Mouse (Mus musculus): ENCODE data around the gene 1810065E05Rik. TPM values are rescaled to one million over a fixed set of nuclear protein-coding genes. Genes with fewer than 3 reads are reported as not detected.

1810065E05Rik gene
- polyA plus RNA-seq, 1 experiment from 2014 or later: not detected

DNA sequence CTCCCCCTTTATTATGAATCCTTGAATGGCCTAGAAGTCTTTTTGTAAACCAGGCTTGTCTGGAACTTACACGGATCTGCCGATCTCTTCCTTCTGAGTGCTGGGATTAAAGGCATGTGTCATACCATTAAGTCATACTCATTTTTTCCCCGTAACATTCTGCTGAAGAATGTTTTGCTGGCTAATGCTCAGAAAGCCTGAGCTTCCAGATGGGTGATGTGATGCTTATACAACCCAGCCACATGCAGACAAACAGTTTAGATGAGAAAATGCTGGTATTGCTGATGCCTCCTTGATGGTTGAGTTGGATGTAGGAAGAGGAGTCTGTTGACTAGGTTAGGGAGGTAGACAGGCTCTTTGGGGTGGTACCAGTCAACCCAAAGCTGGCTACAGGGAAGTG, 2.6 kb upstream of the 1810065E05Rik start:
- Histone ChIP-seq H3K27me3 (ENCODE audit: control insufficient read depth, insufficient read depth, low read depth, low read length) (no peaks in the 10 kb centered on the region), H3K4me1 (replicated peaks; ENCODE audit: control insufficient read depth, insufficient read depth, low read length) (no peaks in the 10 kb centered on the region), H3K9ac (ENCODE audit: low read length) (no peak overlapping the region), H3K9me3 (ENCODE audit: control insufficient read depth, low read length) (no peaks in the 10 kb centered on the region), H3K27ac (ENCODE audit: low read length) (no peak overlapping the region), H3K36me3 (ENCODE audit: control insufficient read depth, insufficient read depth, low read length) (no peaks in the 10 kb centered on the region), H3K4me3 (ENCODE audit: low read length) (no peak overlapping the region), H3K4me2 (ENCODE audit: low read depth, low read length) (no peak overlapping the region)
- no peak for ATAC-seq (ENCODE audit: low read depth)
- 42% methylated on average over 3 of the region's 3 CpGs for WGBS

DNA sequence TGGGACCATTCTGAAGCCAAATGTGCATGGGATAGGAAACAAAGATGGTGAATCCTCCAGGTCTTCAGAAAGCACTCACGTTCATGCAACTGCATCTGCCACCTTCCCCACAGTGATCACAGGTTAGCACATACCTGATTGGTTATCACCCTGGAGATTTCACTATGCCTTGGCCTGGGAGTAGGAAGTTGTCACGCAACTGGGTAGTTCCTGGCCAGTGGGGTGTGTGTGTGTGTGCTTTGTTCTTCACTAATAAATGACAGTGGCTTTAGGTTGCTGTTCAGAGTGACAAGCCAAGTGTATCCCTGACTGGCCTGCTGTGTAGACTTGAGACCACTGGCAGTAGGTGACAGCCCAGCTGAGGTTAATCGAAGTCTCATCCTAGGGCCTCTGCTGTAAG, 11.3 kb downstream of the 1810065E05Rik start, which contains the start of gene Gm12253:
Gene Gm12253, plus strand, starts transcription at position 301 of the 400 bp plus-strand sequence.
- H3K4me2 ChIP-seq (ENCODE audit: low read depth, low read length): no peak within 1 kb of the TSS
- H3K4me1 ChIP-seq (replicated peaks; ENCODE audit: control insufficient read depth, insufficient read depth, low read length): no peaks in the 10 kb centered on the region
- WGBS: 73% methylated on average over 3 of the region's 3 CpGs
- H3K9me3 ChIP-seq (ENCODE audit: control insufficient read depth, low read length): no peaks in the 10 kb centered on the region
- ATAC-seq (ENCODE audit: low read depth): no peak
- H3K27ac ChIP-seq (ENCODE audit: low read length): no peak within 1 kb of the TSS
- H3K9ac ChIP-seq (ENCODE audit: low read length): no peak within 1 kb of the TSS
- H3K4me3 ChIP-seq (ENCODE audit: low read length): no peak within 1 kb of the TSS
- H3K36me3 ChIP-seq (ENCODE audit: control insufficient read depth, insufficient read depth, low read length): no peaks in the 10 kb centered on the region
- H3K27me3 ChIP-seq (ENCODE audit: control insufficient read depth, insufficient read depth, low read depth, low read length): no peaks in the 10 kb centered on the region

DNA sequence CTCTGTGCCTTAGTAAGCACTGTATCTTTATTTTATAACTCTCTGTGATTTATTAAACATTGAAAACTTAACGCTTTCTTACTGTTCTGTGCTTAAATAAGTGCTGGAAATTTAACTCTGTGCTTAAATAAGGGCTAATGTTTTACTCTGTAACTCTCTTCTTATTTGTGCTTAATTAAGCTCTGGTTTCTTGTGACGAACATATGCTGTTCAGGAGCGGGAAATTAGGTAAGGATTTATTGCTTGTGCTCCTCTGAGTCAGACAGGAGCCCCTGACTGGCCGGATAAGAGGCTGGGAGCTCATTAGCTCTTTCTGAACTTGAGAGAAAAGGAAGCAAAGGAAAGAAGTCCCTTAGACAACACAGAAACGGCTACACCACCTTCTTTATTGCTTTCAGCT, 17.0 kb downstream of the 1810065E05Rik start:
- no peaks in the 10 kb centered on the region for H3K27me3 ChIP-seq (ENCODE audit: control insufficient read depth, insufficient read depth, low read depth, low read length)
- ATAC-seq (ENCODE audit: low read depth): no peak
- no peak overlapping the region for H3K4me3 ChIP-seq (ENCODE audit: low read length)
- no peaks in the 10 kb centered on the region for H3K4me1 ChIP-seq (replicated peaks; ENCODE audit: control insufficient read depth, insufficient read depth, low read length)
- H3K4me2 ChIP-seq (ENCODE audit: low read depth, low read length): no peak overlapping the region
- H3K36me3 ChIP-seq (ENCODE audit: control insufficient read depth, insufficient read depth, low read length): no peaks in the 10 kb centered on the region
- no peaks in the 10 kb centered on the region for H3K9me3 ChIP-seq (ENCODE audit: control insufficient read depth, low read length)
- WGBS: 37% methylated on average over 5 of the region's 5 CpGs
- no peak overlapping the region for H3K9ac ChIP-seq (ENCODE audit: low read length)
- no peak overlapping the region for H3K27ac ChIP-seq (ENCODE audit: low read length)

DNA sequence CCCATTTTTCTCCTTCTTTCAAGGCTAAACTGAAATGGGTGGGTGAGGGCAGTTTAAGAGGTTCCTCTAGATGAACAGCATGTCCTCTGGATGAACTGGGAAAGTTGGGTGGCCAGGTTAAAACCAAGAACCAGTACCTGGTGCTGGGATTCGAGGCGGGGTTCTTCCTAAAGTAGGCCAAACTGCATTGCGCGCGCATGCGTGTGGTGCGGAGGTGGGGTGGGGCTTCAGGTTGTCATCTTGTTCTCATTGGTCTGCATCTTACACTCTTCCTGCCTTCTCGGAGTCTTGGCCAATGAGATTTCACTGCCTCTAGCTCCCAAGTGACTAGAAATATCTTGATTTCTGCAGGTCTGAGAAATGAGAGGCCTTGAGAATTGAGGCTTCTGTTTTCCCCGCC, 31.8 kb downstream of the 1810065E05Rik start, which contains the start of gene Lypd9:
Gene Lypd9, minus strand, starts transcription at position 165 of the 400 bp plus-strand sequence.
- Histone ChIP-seq H3K9me3 (ENCODE audit: control insufficient read depth, low read length) (no peaks in the 10 kb centered on the region), H3K27me3 (ENCODE audit: control insufficient read depth, insufficient read depth, low read depth, low read length) (no peaks in the 10 kb centered on the region), H3K4me3 (ENCODE audit: low read length) (no peak within 1 kb of the TSS), H3K27ac (ENCODE audit: low read length) (no peak within 1 kb of the TSS), H3K4me1 (replicated peaks; ENCODE audit: control insufficient read depth, insufficient read depth, low read length) (no peaks in the 10 kb centered on the region), H3K36me3 (ENCODE audit: control insufficient read depth, insufficient read depth, low read length) (no peaks in the 10 kb centered on the region), H3K9ac (ENCODE audit: low read length) (no peak within 1 kb of the TSS), H3K4me2 (ENCODE audit: low read depth, low read length) (no peak within 1 kb of the TSS)
- WGBS: 93% methylated on average over 9 of the region's 9 CpGs
- ATAC-seq (ENCODE audit: low read depth): no peak

DNA sequence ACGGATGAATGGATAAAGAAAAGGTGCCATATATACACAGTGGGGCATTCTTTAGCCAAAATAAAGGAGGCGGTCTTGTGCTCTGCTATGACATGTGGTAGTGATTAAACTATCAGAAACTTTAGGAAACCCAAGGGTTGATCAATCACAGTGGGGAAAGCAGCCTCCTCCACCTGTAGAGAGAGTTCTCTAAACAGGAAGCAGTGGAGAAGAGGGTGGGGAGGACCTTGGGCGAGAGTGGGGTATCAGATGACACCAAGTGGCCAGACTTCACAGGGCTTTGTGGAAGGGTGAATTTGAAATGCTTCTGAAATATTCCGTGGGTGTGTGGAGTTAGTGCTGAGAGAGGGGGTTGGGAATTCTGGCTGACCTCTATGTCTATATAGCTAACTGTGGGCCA, 32.7 kb downstream of the 1810065E05Rik start:
- no peak overlapping the region for H3K4me3 ChIP-seq (ENCODE audit: low read length)
- ATAC-seq (ENCODE audit: low read depth): no peak
- H3K4me2 ChIP-seq (ENCODE audit: low read depth, low read length): no peak overlapping the region
- WGBS: 35% methylated on average over 4 of the region's 4 CpGs
- no peaks in the 10 kb centered on the region for H3K27me3 ChIP-seq (ENCODE audit: control insufficient read depth, insufficient read depth, low read depth, low read length)
- H3K36me3 ChIP-seq (ENCODE audit: control insufficient read depth, insufficient read depth, low read length): no peaks in the 10 kb centered on the region
- no peak overlapping the region for H3K27ac ChIP-seq (ENCODE audit: low read length)
- no peak overlapping the region for H3K9ac ChIP-seq (ENCODE audit: low read length)
- H3K9me3 ChIP-seq (ENCODE audit: control insufficient read depth, low read length): no peaks in the 10 kb centered on the region
- H3K4me1 ChIP-seq (replicated peaks; ENCODE audit: control insufficient read depth, insufficient read depth, low read length): no peaks in the 10 kb centered on the region

DNA sequence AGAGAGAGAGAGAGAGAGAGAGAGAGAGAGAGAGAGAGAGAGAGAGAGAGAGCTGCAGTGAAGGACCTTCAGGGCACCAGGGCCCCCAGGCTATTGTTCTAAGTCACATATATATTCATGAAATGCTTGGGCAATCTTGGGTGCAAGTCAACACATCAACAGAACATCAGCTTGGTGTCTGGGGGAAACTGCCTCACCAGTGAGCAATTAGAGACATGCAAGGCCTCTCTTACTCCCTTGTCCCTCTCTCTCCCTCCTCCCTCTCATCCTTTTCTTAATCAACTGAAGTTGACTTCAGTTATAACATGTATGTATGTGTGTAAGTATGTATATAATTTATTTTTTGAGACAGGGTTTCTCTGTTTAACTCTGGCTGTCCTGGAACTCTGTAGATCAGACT, 41.3 kb downstream of the 1810065E05Rik start, which contains the start of gene Olfr30:
Gene Olfr30, minus strand, starts transcription at position 101 of the 400 bp plus-strand sequence.
- Histone ChIP-seq H3K27ac (ENCODE audit: low read length) (no peak within 1 kb of the TSS), H3K4me1 (replicated peaks; ENCODE audit: control insufficient read depth, insufficient read depth, low read length) (no peaks in the 10 kb centered on the region), H3K4me2 (ENCODE audit: low read depth, low read length) (no peak within 1 kb of the TSS), H3K27me3 (ENCODE audit: control insufficient read depth, insufficient read depth, low read depth, low read length) (no peaks in the 10 kb centered on the region), H3K36me3 (ENCODE audit: control insufficient read depth, insufficient read depth, low read length) (no peaks in the 10 kb centered on the region), H3K9me3 (ENCODE audit: control insufficient read depth, low read length) (no peaks in the 10 kb centered on the region), H3K4me3 (ENCODE audit: low read length) (no peak within 1 kb of the TSS), H3K9ac (ENCODE audit: low read length) (no peak within 1 kb of the TSS)
- no peak for ATAC-seq (ENCODE audit: low read depth)

Other genes starting within 250 kb of the 1810065E05Rik start
- 108 and 109 TPM in 2 replicates for gene Mrpl22, start 249.4 kb upstream of the 1810065E05Rik start, polyA plus RNA-seq (2015; fragmentation: Nextera tagmentation; extraction: Ambion mirVana)
- gene Igtp, start 221.6 kb upstream of the 1810065E05Rik start, polyA plus RNA-seq (2015; fragmentation: Nextera tagmentation; extraction: Ambion mirVana): 4.7 and 7.4 TPM in 2 replicates
- 3.0 and 3.2 TPM in 2 replicates for gene Irgm2, start 221.5 kb upstream of the 1810065E05Rik start, polyA plus RNA-seq (2015; fragmentation: Nextera tagmentation; extraction: Ambion mirVana)
- 0.10 TPM in 1 of 2 replicates, not detected in the other for gene 4930438A08Rik, start 146.3 kb upstream of the 1810065E05Rik start, polyA plus RNA-seq (2015; fragmentation: Nextera tagmentation; extraction: Ambion mirVana)
- 23.0 and 24.4 TPM in 2 replicates for gene Zfp692, start 114.0 kb upstream of the 1810065E05Rik start, polyA plus RNA-seq (2015; fragmentation: Nextera tagmentation; extraction: Ambion mirVana)
- gene Zfp672, start 90.8 kb upstream of the 1810065E05Rik start, polyA plus RNA-seq (2015; fragmentation: Nextera tagmentation; extraction: Ambion mirVana): 35.4 and 37.6 TPM in 2 replicates
- gene Sh3bp5l, start 90.4 kb upstream of the 1810065E05Rik start, polyA plus RNA-seq (2015; fragmentation: Nextera tagmentation; extraction: Ambion mirVana): 35.1 and 36.9 TPM in 2 replicates
- gene Lypd8, start 42.1 kb upstream of the 1810065E05Rik start, polyA plus RNA-seq (2015; fragmentation: Nextera tagmentation; extraction: Ambion mirVana): 0.33 TPM in 1 of 2 replicates, not detected in the other
- gene Gm12253, start 11.4 kb downstream of the 1810065E05Rik start, polyA plus RNA-seq (2015; fragmentation: Nextera tagmentation; extraction: Ambion mirVana): not detected in 2 replicates
- gene Lypd9, start 31.8 kb downstream of the 1810065E05Rik start, polyA plus RNA-seq (2015; fragmentation: Nextera tagmentation; extraction: Ambion mirVana): not detected in 2 replicates
- gene Olfr30, start 41.2 kb downstream of the 1810065E05Rik start, polyA plus RNA-seq (2015; fragmentation: Nextera tagmentation; extraction: Ambion mirVana): not detected in 2 replicates
- gene Olfr332, start 71.4 kb downstream of the 1810065E05Rik start, polyA plus RNA-seq (2015; fragmentation: Nextera tagmentation; extraction: Ambion mirVana): 0.14 and 0.19 TPM in 2 replicates
- not detected in 2 replicates for gene Olfr331, start 81.5 kb downstream of the 1810065E05Rik start, polyA plus RNA-seq (2015; fragmentation: Nextera tagmentation; extraction: Ambion mirVana)
- not detected in 2 replicates for gene Olfr330, start 113.7 kb downstream of the 1810065E05Rik start, polyA plus RNA-seq (2015; fragmentation: Nextera tagmentation; extraction: Ambion mirVana)
- gene Olfr329-ps, start 125.3 kb downstream of the 1810065E05Rik start, polyA plus RNA-seq (2015; fragmentation: Nextera tagmentation; extraction: Ambion mirVana): not detected in 2 replicates
- gene Olfr328, start 134.5 kb downstream of the 1810065E05Rik start, polyA plus RNA-seq (2015; fragmentation: Nextera tagmentation; extraction: Ambion mirVana): 0.05 TPM in 1 of 2 replicates, not detected in the other
- gene Olfr224, start 149.4 kb downstream of the 1810065E05Rik start, polyA plus RNA-seq (2015; fragmentation: Nextera tagmentation; extraction: Ambion mirVana): not detected in 2 replicates
- gene Olfr325, start 156.6 kb downstream of the 1810065E05Rik start, polyA plus RNA-seq (2015; fragmentation: Nextera tagmentation; extraction: Ambion mirVana): not detected in 2 replicates
- not detected in 2 replicates for gene Olfr324, start 174.0 kb downstream of the 1810065E05Rik start, polyA plus RNA-seq (2015; fragmentation: Nextera tagmentation; extraction: Ambion mirVana)
- not detected in 2 replicates for gene 2210407C18Rik, start 195.0 kb downstream of the 1810065E05Rik start, polyA plus RNA-seq (2015; fragmentation: Nextera tagmentation; extraction: Ambion mirVana)
- gene Olfr323, start 209.4 kb downstream of the 1810065E05Rik start, polyA plus RNA-seq (2015; fragmentation: Nextera tagmentation; extraction: Ambion mirVana): not detected in 2 replicates
- 0.09 and 0.19 TPM in 2 replicates for gene Trim58, start 219.4 kb downstream of the 1810065E05Rik start, polyA plus RNA-seq (2015; fragmentation: Nextera tagmentation; extraction: Ambion mirVana)
- gene Olfr322, start 237.7 kb downstream of the 1810065E05Rik start, polyA plus RNA-seq (2015; fragmentation: Nextera tagmentation; extraction: Ambion mirVana): not detected in 2 replicates